Mouse (Mus musculus) megakaryocyte, embryonic 14.5 days (primary cell): ENCODE results near the gene Fam107b.

Experiments
- FLI1 ChIP-seq: IDR thresholded peaks from 2 replicates; pipeline ENCODE4 v1.6.1; 2012; ENCODE audit warnings: low read length, inconsistent platforms, mixed read lengths
- GATA1 ChIP-seq: IDR thresholded peaks from 3 replicates; pipeline ENCODE4 v1.6.1; 2012; ENCODE audit warnings: mixed read lengths, low read length, inconsistent platforms, borderline replicate concordance

- TF ChIP-seq GATA1 (no peak), FLI1 (no peak)
Measured at GRCm38 (mm10) chr2:3608868-3609854, 38.9 kb downstream of the Fam107b start.
